Mouse (Mus musculus) urinary bladder, postnatal 25 days (tissue): ENCODE results near the gene Atf6.

Experiments
- DNase-seq: peaks from one replicate; pipeline ENCODE4 v3.0.0; 2022; ENCODE audit warnings: low spot score

Gene Atf6

DNA sequence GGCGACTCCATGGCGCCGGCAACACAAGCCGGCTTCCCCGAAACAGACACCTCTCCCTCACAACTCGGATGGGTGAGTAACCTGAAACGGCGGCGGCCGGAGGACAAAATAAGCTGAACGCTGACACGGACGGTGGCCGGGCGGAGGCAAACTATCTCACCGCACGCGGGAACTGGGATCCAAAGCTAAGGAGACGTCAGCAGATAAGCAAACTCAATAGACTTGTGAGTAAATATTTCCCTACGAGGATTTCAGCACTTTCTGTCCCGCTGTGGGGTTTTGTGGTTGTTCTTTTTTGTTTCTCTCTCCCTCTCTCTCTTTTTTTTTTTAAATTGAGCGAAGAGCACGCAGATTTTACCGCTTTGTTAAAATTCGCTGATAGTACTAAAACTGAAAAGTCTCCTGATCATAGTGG is at the start of gene Atf6:
Gene Atf6 (minus strand): TSS at position 81 of the 415 bp plus-strand sequence.
- peak; percentile 94 for DNase-seq

GRCm38 (mm10) chr1:170915657-170916056 is 48.1 kb upstream of the Atf6 start:
- no peak for DNase-seq

GRCm38 (mm10) chr1:170912891-170913615 is 45.5 kb upstream of the Atf6 start, which contains the start of gene Fcrlb:
Gene Fcrlb (minus strand): TSS chr1:170912941.
- no peak for DNase-seq

DNA sequence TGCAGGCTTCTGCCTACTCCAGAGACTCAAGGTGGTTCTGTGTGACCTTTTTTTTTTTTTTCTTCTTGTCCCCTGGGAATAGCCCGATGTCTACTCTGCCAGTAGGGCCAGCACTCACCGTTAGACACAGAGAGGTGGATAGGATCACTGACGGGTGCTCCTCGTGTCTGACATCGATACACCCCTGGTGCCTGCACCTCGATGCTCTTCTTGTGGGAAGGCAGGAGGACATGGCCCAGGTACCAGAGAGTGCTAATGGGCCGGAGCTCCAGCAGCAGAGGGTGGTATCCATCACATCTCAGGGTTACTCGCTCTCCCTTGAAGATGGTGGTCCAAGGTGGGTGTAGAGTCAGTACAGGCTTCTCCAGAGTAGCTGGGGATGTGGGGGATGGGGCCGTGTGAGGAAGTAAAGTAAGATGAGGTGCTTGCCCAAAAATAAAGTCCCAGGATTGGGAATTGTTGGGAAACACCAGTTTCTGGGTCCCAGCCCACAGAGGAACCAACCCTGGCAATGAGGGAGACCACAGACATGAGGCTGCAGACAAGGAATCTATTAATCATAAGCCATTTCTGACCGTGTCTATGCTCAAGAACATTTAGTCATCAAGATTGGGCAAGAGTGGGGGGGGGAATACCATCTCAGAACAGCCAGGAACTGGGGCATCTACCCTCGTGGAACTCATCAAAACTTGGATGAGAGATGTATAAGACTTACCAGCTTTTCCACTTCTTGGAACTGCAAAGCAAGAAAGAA is 44.5 kb upstream of the Atf6 start:
- DNase-seq = no peak

- no peak for DNase-seq
Observed at GRCm38 (mm10) chr1:170908341-170908740, 40.8 kb upstream of the Atf6 start.

- no peak for DNase-seq
Observed at GRCm38 (mm10) chr1:170907456-170908191, 40.1 kb upstream of the Atf6 start.

GRCm38 (mm10) chr1:170907111-170907455 is 39.5 kb upstream of the Atf6 start:
- no peak for DNase-seq

DNA sequence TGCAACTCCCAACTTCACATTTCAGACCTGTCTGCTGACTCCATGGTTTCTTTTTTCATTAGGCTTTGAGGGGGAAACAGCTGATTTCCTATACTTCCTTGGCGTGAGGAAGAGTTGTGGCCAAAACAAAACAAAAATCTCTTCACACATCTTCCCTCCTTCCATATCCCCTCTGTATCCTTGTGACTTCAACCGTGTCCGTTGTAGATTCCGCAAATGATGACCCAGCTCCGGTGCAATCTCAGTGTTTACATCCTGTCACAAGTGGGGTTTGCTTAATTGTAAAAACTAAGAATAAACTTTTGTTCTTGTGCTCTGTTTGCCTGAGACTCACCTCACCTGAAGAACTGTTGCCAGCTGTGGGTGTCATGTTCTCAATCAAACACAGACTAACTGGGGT is 35.9 kb upstream of the Atf6 start:
- DNase-seq = no peak

GRCm38 (mm10) chr1:170901536-170902238 is 34.1 kb upstream of the Atf6 start:
- DNase-seq = peak; percentile 87

DNA sequence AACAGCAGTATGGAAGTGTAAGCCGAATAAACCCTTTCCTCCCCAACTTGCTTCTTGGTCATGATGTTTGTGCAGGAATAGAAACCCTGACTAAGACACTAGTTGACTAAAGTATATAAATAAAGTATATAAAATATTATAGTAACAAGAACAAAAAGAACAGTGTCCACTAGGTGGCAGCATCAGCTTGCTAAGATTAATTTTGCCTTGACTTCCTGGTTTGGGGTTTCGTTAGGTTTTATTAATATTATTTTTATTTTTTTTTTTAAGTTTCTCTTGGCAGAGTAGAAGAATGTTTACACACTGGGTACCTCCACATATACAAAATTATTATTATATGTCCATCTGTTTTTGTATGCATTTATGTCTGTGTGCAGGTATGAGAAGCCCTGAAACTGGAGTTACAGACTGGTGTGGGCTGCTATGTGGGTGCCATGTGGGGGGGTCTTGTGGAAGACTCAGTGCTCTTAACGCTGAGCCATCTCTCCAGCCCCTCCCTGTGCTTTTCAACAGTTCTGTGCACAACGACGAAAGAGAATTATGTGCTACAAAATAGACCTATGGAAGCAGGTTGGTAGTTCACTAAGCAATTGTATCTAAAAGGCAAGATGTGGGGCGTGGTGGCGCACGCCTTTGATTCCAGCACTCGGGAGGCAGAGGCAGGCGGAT is 33.4 kb upstream of the Atf6 start:
- DNase-seq = peak; percentile 38

- no peak for DNase-seq
Observed at GRCm38 (mm10) chr1:170898413-170899075, 31.0 kb upstream of the Atf6 start.

GRCm38 (mm10) chr1:170896651-170897281 is 29.2 kb upstream of the Atf6 start:
- no peak for DNase-seq

GRCm38 (mm10) chr1:170894603-170895602 is 27.3 kb upstream of the Atf6 start:
- no peak for DNase-seq

DNA sequence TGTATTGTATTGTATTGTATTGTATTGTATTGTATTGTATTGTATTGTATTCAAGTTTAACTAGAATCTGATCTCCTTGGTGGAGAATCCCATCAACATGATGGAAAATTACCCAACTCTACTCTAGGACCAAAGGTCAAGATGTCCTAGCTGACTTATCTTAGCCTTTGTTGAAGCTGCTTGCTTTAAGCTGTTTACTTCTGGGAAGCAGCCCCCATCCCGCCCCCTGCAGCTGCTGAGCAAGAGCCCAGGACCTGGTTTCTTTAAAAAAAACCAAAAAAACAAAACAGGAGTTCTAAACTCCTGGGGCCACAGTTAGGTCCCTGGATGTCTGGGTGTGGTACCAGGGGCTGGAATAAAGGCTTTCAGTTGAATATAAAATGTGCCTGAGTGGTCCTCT is 24.7 kb upstream of the Atf6 start:
- no peak for DNase-seq

DNA sequence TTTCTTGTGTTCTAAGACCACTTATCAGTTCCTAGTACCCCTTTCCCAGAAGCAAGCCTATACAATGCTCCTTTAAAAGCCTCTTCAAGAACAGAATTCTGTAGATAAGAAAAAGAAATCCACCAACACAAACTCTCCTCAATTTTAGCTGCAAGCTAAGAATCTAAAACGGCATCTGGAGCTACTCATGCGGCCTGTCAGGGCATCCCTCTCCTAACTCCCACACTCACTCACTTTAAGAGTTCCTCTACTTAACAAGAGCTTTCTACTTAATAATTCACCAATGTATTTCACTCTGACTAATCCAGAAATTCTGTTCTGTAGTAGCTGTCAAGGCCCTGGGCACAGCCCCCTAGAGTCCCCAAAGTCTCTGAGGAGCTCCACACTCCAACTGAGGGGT is 24.1 kb upstream of the Atf6 start:
- no peak for DNase-seq

DNA sequence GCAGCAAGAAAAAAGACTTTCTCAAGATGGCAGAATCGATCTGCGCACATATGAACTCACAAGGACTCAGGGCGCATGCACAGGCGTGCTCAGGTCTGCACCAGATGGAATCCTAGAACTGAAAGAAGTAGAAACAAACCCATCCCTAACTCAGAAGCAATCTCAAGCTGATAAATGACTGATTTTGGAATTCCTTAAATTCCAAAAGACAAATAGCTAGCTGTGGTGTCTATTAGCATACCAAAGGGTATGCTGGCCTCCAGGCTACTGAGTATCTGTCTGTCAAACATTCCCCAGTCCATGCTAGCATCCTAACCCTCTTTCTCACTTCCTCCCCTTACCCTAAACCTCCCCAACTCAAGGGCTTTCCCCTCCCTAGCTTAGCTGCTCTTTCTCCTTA is 21.7 kb upstream of the Atf6 start:
- no peak for DNase-seq

- no peak for DNase-seq
Observed at GRCm38 (mm10) chr1:170886044-170886458, 18.5 kb upstream of the Atf6 start.

- peak; percentile 74 for DNase-seq
Observed at GRCm38 (mm10) chr1:170884978-170885561, 17.5 kb upstream of the Atf6 start, which contains the start of the genes Gm26620 and Dusp12. Gene Gm26620 (plus strand): TSS chr1:170885065. Gene Dusp12 (minus strand): TSS chr1:170885540.

DNA sequence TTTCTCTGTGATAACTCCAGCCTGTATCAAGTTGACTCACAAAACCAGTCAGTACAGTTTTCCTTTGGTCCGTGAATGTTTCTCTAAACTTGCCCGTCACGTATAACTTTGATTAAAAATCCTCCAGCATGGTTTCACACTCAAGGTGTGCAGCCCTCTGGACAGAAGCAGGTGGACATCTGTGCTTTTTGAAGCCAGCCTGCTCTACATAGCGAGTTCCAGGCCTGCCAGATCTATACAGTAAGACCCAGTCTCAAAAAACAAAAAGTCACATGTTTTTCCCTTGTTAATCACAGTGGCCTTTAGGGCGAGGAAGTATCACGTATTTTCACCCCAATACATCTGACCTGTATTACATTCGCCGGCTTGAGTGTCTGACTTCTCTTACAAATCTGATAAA is 16.8 kb upstream of the Atf6 start:
- DNase-seq = no peak
